8 mouse cellular contexts compared by ENCODE assay signal in genomic region chr1:139156397-139156796, GRCm38 (mm10).
DNase-seq lines count a peak whose midpoint lies in the region; ATAC-seq and TF ChIP-seq lines count a peak whose summit lies in the region.

No protein-coding gene starts in this region.

- H3K4me3 ChIP-seq in hindbrain, postnatal 0 days (ENCODE audit: low read length), result no peak overlapping the region
- H3K4me3 ChIP-seq in hindbrain, embryonic 10.5 days, result no peak overlapping the region
- H3K4me3 ChIP-seq in testis, adult 2 months (ENCODE audit: control insufficient read depth, low read depth, low read length), result no peak overlapping the region

- no peaks in the 10 kb centered on the region for H3K4me1 ChIP-seq in hindbrain, postnatal 0 days (ENCODE audit: insufficient read depth, low read length)
- H3K4me1 ChIP-seq in hindbrain, embryonic 10.5 days (replicated peaks), result no peaks in the 10 kb centered on the region
- no peaks in the 10 kb centered on the region for H3K4me1 ChIP-seq in testis, adult 2 months (ENCODE audit: control insufficient read depth, insufficient read depth, low read length)

- no peak overlapping the region for H3K27ac ChIP-seq in hindbrain, postnatal 0 days
- H3K27ac ChIP-seq in hindbrain, embryonic 10.5 days, result no peak overlapping the region
- H3K27ac ChIP-seq in testis, adult 2 months (ENCODE audit: control insufficient read depth, insufficient read depth, low read depth, low read length), result no peak overlapping the region

- peak; percentile 85 for TF ChIP-seq CTCF in hindbrain, postnatal 0 days (IDR thresholded peaks at IDR 0.05; ENCODE audit: low read depth)
- TF ChIP-seq CTCF in testis, adult 2 months (IDR thresholded peaks at IDR 0.05; ENCODE audit: control insufficient read depth, insufficient read depth, insufficient replicate concordance, low read depth, low read length), result peak; percentile 20; the same call in 1 of the 2 replicates

- H3K36me3 ChIP-seq in hindbrain, postnatal 0 days (ENCODE audit: insufficient read depth, low read length), result peaks cover 5% of the 10 kb centered on the region; the same call in 1 of the 2 replicates
- no peaks in the 10 kb centered on the region for H3K36me3 ChIP-seq in hindbrain, embryonic 10.5 days
- H3K36me3 ChIP-seq in testis, adult 2 months (ENCODE audit: control insufficient read depth, insufficient read depth, low read length), result no peaks in the 10 kb centered on the region

- ATAC-seq in hindbrain, postnatal 0 days, result no peak
- ATAC-seq in megakaryocyte, adult 5-6 weeks (ENCODE audit: poor library complexity, severe bottlenecking), result peak; percentile 73

- no peak overlapping the region for H3K4me2 ChIP-seq in hindbrain, postnatal 0 days (ENCODE audit: low read depth, low read length)

- WGBS in hindbrain, postnatal 0 days, result 12% methylated on average over 3 of the region's 3 CpGs
- WGBS in hindbrain, embryonic 10.5 days, result 30% methylated on average over 3 of the region's 3 CpGs

- no peaks in the 10 kb centered on the region for H3K9me3 ChIP-seq in hindbrain, postnatal 0 days (ENCODE audit: low read length)
- H3K9me3 ChIP-seq in hindbrain, embryonic 10.5 days, result no peaks in the 10 kb centered on the region

- DNase-seq in hindbrain, postnatal 0 days (ENCODE audit: low spot score), result peak; percentile 72
- no peak for DNase-seq in hindbrain, embryonic 10.5 days (ENCODE audit: low spot score)
- DNase-seq in testis, postnatal 14 days (ENCODE audit: low spot score), result no peak
- DNase-seq in brain, adult 2 months (ENCODE audit: low read depth, low spot score), result peak; percentile 68
- no peak for DNase-seq in yolk sac, embryonic 10.5 days (ENCODE audit: low spot score)
- DNase-seq in urinary bladder, postnatal 4 days (ENCODE audit: low spot score in 2 of 2), result no peak

- no peaks in the 10 kb centered on the region for H3K27me3 ChIP-seq in hindbrain, postnatal 0 days (ENCODE audit: insufficient read depth, low read length)
- H3K27me3 ChIP-seq in hindbrain, embryonic 10.5 days (ENCODE audit: insufficient read depth, poor library complexity, severe bottlenecking), result no peaks in the 10 kb centered on the region
- H3K27me3 ChIP-seq in testis, adult 2 months (ENCODE audit: control insufficient read depth, insufficient read depth, low read length), result no peaks in the 10 kb centered on the region

- no peak for TF ChIP-seq POLR2A in testis, adult 2 months (IDR thresholded peaks at IDR 0.05; ENCODE audit: control insufficient read depth, low read depth, low read length)

- no peak overlapping the region for H3K9ac ChIP-seq in hindbrain, postnatal 0 days (replicated peaks; ENCODE audit: low read length)

Comparison
In these comparisons a context has a peak if more than half of its experiments do, and no peak if none do; other contexts are left out.
1. DNase-seq: peak in hindbrain, postnatal 0 days (single experiment) and brain, adult 2 months (single experiment); none in hindbrain, embryonic 10.5 days (single experiment), testis, postnatal 14 days (single experiment), yolk sac, embryonic 10.5 days (single experiment) and urinary bladder, postnatal 4 days (0 of 2).